Comparison of ENCODE assay signal across 9 mouse cellular contexts in the genomic region with DNA sequence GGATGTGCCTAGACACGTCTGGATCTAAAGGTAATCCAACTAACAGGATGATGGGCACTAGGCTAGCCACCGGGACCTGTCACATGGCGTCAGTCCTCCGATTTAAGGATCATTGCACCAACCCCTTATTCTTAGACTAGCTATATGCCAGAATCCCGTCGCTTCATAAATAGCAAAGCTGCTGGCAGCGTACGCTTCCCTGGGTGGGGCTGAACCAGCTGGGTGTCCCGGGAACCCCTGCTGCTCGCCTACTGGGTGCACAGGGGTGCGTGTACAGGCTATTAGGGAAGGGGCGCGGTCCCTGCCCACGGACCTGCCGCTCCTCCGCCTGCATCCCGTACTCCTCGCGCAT. TPM values are rescaled to one million over a fixed set of nuclear protein-coding genes. Genes with fewer than 3 reads are reported as not detected.
A peak's percentile ranks its signal among the peaks of the same experiment; 100 is the strongest.
DNase-seq lines count a peak whose midpoint lies in the region; ATAC-seq and TF ChIP-seq lines count a peak whose summit lies in the region.
"Had no signal": no experiment of that assay in that cellular context is flagged by ENCODE, and none has a peak within 500 bp of the region (broad histone marks: within the 10 kb centered on the region; RNA-seq: fewer than 3 reads in every experiment).

No protein-coding gene starts in this region.

- TF ChIP-seq CTCF in cortical plate, adult 2 months (IDR thresholded peaks at IDR 0.05; ENCODE audit: extremely low read depth, insufficient read depth, low read length) = no peak
- no peak for TF ChIP-seq CTCF in heart, postnatal 0 days (IDR thresholded peaks at IDR 0.05; ENCODE audit: low read depth)

- peak; percentile 44 to 59 for DNase-seq in heart, adult 18-20 months
- DNase-seq in heart, postnatal 25 days (ENCODE audit: low spot score) = no peak
- no peak for DNase-seq in heart, postnatal 0 days (ENCODE audit: low spot score)
- DNase-seq in lung, postnatal 36 days = peak; percentile 24
- no peak for DNase-seq in natural killer cell, adult 2 months (ENCODE audit: low spot score in 2 of 2)
- DNase-seq in adrenal gland, adult 8-10 months = no peak
- no peak for DNase-seq in right cerebral cortex, adult 18-20 months

- H3K4me3 ChIP-seq in cortical plate, adult 2 months (ENCODE audit: insufficient read depth, low read length) = peak overlapping the region; percentile 59
- H3K4me3 ChIP-seq in heart, postnatal 0 days (ENCODE audit: low read depth, low read length) = peak overlapping the region; percentile 50

- intact Hi-C loops in heart, postnatal 25 days (cut with DNase I) = loop anchor here (5.0 to 10.0 kb wide), 3 partner anchors 36 to 534 kb away; a partner anchor contains a TSS

- no peaks in the 10 kb centered on the region for H3K4me1 ChIP-seq in cortical plate, adult 2 months (ENCODE audit: control insufficient read depth, insufficient read depth, low read length)
- peaks cover 6% of the 10 kb centered on the region for H3K4me1 ChIP-seq in heart, postnatal 0 days (ENCODE audit: control insufficient read depth, insufficient read depth)

- under 1% methylated on average over 19 of the region's 19 CpGs for WGBS in heart, postnatal 0 days

- TF ChIP-seq POLR2A in cortical plate, adult 2 months (IDR thresholded peaks at IDR 0.05; ENCODE audit: extremely low read depth, insufficient read depth, low read length) = no peak

- H3K27ac ChIP-seq in cortical plate, adult 2 months (ENCODE audit: insufficient read depth, low read length) = peak overlapping the region; percentile 81
- no peak overlapping the region for H3K27ac ChIP-seq in heart, postnatal 0 days (ENCODE audit: low read depth)

- H3K36me3 ChIP-seq in heart, postnatal 0 days (replicated peaks; ENCODE audit: control insufficient read depth, insufficient read depth, low read length) = no peaks in the 10 kb centered on the region

- peak overlapping the region; percentile 91 for H3K4me2 ChIP-seq in heart, postnatal 0 days (ENCODE audit: low read depth, low read length)

- peak overlapping the region; percentile 36; the same call in 1 of the 2 replicates for H3K9ac ChIP-seq in heart, postnatal 0 days (replicated peaks; ENCODE audit: low read depth, low read length)

- H3K9me3 ChIP-seq in heart, postnatal 0 days (replicated peaks; ENCODE audit: control insufficient read depth, low read length) = no peaks in the 10 kb centered on the region

- H3K27me3 ChIP-seq in heart, postnatal 0 days (ENCODE audit: control insufficient read depth, insufficient read depth, low read length) = peaks cover 24% of the 10 kb centered on the region

- no peak for TF ChIP-seq EP300 in heart, postnatal 0 days (IDR thresholded peaks at IDR 0.05; ENCODE audit: low read depth)

- ATAC-seq in heart, postnatal 0 days (ENCODE audit: insufficient read depth, low read depth) = no peak

RNA-seq across cellular contexts. Expression of a gene that starts 1.1 kb away (rescaled TPM):
- 10 to 100 TPM in 1 of 2 experiments, 1 to 10 TPM in 1; 9.6 to 10.6 TPM for total RNA-seq in heart, adult 18-20 months (2021)
- 1 to 10 TPM; 7.8 to 9.2 TPM for total RNA-seq in heart, postnatal 25 days (2021)
- 12.0 and 13.6 TPM in 2 replicates for polyA plus RNA-seq in cortical plate, adult 2 months (2012; rRNA removed)
- 0.43 and 17.2 TPM in 2 replicates for total RNA-seq in heart, postnatal 0 days (2014; rRNA removed; ENCODE audit: low replicate concordance)
- 1.1 and 1.5 TPM in 2 replicates for polyA plus RNA-seq in heart, postnatal 0 days (2015; fragmentation: Nextera tagmentation; extraction: Ambion mirVana)
- 10 to 100 TPM; 10.1 to 18.0 (median 12.0) TPM for total RNA-seq in adrenal gland, adult 8-10 months (2022)
- total RNA-seq: MEL had no signal

Comparison
In these comparisons a context has a peak if more than half of its experiments do, and no peak if none do; other contexts are left out.
1. DNase-seq: peak in heart, adult 18-20 months (2 of 2) and lung, postnatal 36 days (single experiment); none in heart, postnatal 25 days (single experiment), heart, postnatal 0 days (single experiment), natural killer cell, adult 2 months (0 of 2), adrenal gland, adult 8-10 months (single experiment) and right cerebral cortex, adult 18-20 months (single experiment).